In the genomic region with DNA sequence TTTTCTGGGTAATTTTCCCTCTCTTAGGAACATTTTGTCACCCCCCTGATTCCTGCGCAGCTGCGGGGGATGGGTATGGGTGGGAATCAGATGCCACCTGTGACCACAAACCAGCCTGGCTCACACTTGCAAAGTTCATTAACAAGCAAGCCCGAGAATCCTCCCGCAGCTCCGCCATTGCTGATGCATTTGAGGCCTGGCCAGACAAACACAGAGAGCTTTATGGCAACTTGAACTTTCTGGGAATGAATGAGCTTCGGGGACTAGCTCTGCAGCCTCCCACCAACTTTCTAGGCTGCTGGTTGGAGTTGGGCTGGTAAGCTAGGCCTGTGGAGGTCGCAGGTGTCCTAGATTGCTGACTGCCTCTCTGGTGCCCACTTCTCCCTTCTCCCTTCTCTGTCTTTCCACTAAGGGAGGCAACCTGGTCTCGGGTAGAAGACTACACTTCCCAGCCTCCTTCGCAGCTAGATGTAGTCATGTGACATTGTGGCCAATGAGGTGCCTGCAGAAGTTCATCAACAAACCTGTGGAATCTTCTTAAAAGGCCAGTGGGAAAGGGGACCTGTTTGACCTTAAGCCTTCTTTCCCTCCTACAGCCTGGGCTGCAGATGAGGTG, we compare ENCODE assay signal across 16 mouse cellular contexts.
DNase-seq lines count a peak whose midpoint lies in the region; ATAC-seq and TF ChIP-seq lines count a peak whose summit lies in the region.
"Had no signal": no experiment of that assay in that cellular context is flagged by ENCODE, and none has a peak within 500 bp of the region (broad histone marks: within the 10 kb centered on the region; RNA-seq: fewer than 3 reads in every experiment).

No protein-coding gene starts in this region.

- TF ChIP-seq CTCF in forebrain, postnatal 0 days (IDR thresholded peaks at IDR 0.05; ENCODE audit: low read depth): no peak
- no peak for TF ChIP-seq CTCF in kidney, adult 2 months (conservative IDR thresholded peaks at IDR 0.05; ENCODE audit: insufficient read depth, insufficient read length, low read depth, low read length)

- peak; percentile 81 for ATAC-seq in forebrain, postnatal 0 days
- ATAC-seq in midbrain, embryonic 12.5 days (ENCODE audit: low FRiP score, low read depth): peak; percentile 55
- no peak for ATAC-seq in intestine, embryonic 16.5 days

- no peaks in the 10 kb centered on the region for H3K36me3 ChIP-seq in ES-E14 (ENCODE audit: control insufficient read depth, insufficient read depth, low read length, poor library complexity, severe bottlenecking)
- H3K36me3 ChIP-seq in embryonic facial prominence, embryonic 10.5 days (replicated peaks): no peaks in the 10 kb centered on the region
- H3K36me3 ChIP-seq in forebrain, postnatal 0 days (ENCODE audit: insufficient read depth): no peaks in the 10 kb centered on the region
- H3K36me3 ChIP-seq in midbrain, embryonic 12.5 days: no peaks in the 10 kb centered on the region
- no peaks in the 10 kb centered on the region for H3K36me3 ChIP-seq in intestine, embryonic 16.5 days (ENCODE audit: control insufficient read depth, insufficient read depth, low read length)
- H3K36me3 ChIP-seq in kidney, adult 2 months (ENCODE audit: control insufficient read depth, insufficient read depth, low read length): no peaks in the 10 kb centered on the region

- H3K4me1 ChIP-seq in ES-E14 (ENCODE audit: control insufficient read depth in 2 of 2, insufficient read depth in 2 of 2, low read length in 2 of 2, poor library complexity in 1 of 2): 0 out of 4 replicates have a peak, but pooled peaks cover 0 to 3% of the 10 kb centered on the region in 2 experiments
- peaks cover 10% of the 10 kb centered on the region for H3K4me1 ChIP-seq in embryonic facial prominence, embryonic 10.5 days
- H3K4me1 ChIP-seq in forebrain, postnatal 0 days (ENCODE audit: insufficient read depth): no peaks in the 10 kb centered on the region
- H3K4me1 ChIP-seq in midbrain, embryonic 12.5 days: peaks cover 19% of the 10 kb centered on the region
- no peaks in the 10 kb centered on the region for H3K4me1 ChIP-seq in intestine, embryonic 16.5 days (ENCODE audit: control insufficient read depth, insufficient read depth, low read length)
- H3K4me1 ChIP-seq in kidney, adult 2 months (ENCODE audit: control insufficient read depth, insufficient read depth, low read length): no peaks in the 10 kb centered on the region

- no peaks in the 10 kb centered on the region for H3K27me3 ChIP-seq in embryonic facial prominence, embryonic 10.5 days (replicated peaks; ENCODE audit: low read depth, poor library complexity, severe bottlenecking)
- no peaks in the 10 kb centered on the region for H3K27me3 ChIP-seq in forebrain, postnatal 0 days (ENCODE audit: insufficient read depth, low read length)
- no peaks in the 10 kb centered on the region for H3K27me3 ChIP-seq in midbrain, embryonic 12.5 days
- no peaks in the 10 kb centered on the region for H3K27me3 ChIP-seq in intestine, embryonic 16.5 days (replicated peaks; ENCODE audit: control insufficient read depth, insufficient read depth, low read length)
- H3K27me3 ChIP-seq in kidney, adult 2 months (replicated peaks; ENCODE audit: control insufficient read depth, insufficient read depth, low read length): no peaks in the 10 kb centered on the region
- H3K27me3 ChIP-seq: megakaryocyte, embryonic 14.5 days had no signal

- no peak overlapping the region for H3K27ac ChIP-seq in ES-E14 (ENCODE audit: insufficient read depth, low read depth, low read length, poor library complexity, severe bottlenecking)
- peak overlapping the region; percentile 74 for H3K27ac ChIP-seq in embryonic facial prominence, embryonic 10.5 days (replicated peaks)
- peak overlapping the region; percentile 62 for H3K27ac ChIP-seq in forebrain, postnatal 0 days (ENCODE audit: low read depth, low read length)
- H3K27ac ChIP-seq in midbrain, embryonic 12.5 days (replicated peaks): peak overlapping the region; percentile 73
- H3K27ac ChIP-seq in intestine, embryonic 16.5 days (ENCODE audit: low read length): no peak overlapping the region
- no peak overlapping the region for H3K27ac ChIP-seq in kidney, adult 2 months (ENCODE audit: insufficient read depth, low read depth, low read length)
- H3K27ac ChIP-seq: left cerebral cortex, adult 2 months had no signal

- no peak for TF ChIP-seq POLR2A in kidney, adult 2 months (IDR thresholded peaks at IDR 0.05; ENCODE audit: low read depth, low read length)

- in situ Hi-C loops in ES-E14 (cut with MboI; ENCODE audit: low sequenced_read_pairs in 2 of 2, unreplicated experiment in 2 of 2): no loop called here

- H3K9ac ChIP-seq in ES-E14 (ENCODE audit: insufficient read depth, low read depth, low read length, poor library complexity, severe bottlenecking): no peak overlapping the region
- no peak overlapping the region for H3K9ac ChIP-seq in forebrain, postnatal 0 days
- H3K9ac ChIP-seq in midbrain, embryonic 12.5 days (replicated peaks): no peak overlapping the region
- no peak overlapping the region for H3K9ac ChIP-seq in intestine, embryonic 16.5 days (ENCODE audit: low read depth, low read length)
- H3K9ac ChIP-seq: lung, embryonic 14.5 days had no signal

- 0 out of 2 replicates have a peak overlapping the region, but pooled peaks have one; percentile 3 for H3K4me2 ChIP-seq in forebrain, postnatal 0 days (ENCODE audit: low read depth)
- peak overlapping the region; percentile 9; the same call in 1 of the 2 replicates for H3K4me2 ChIP-seq in midbrain, embryonic 12.5 days (replicated peaks)
- H3K4me2 ChIP-seq in intestine, embryonic 16.5 days (ENCODE audit: low read depth, low read length): no peak overlapping the region
- H3K4me2 ChIP-seq: lung, embryonic 14.5 days had no signal

- no peak overlapping the region for H3K4me3 ChIP-seq in ES-E14 (ENCODE audit: insufficient read depth in 1 of 2, low read depth in 1 of 2, low read length in 2 of 2, poor library complexity in 1 of 2, severe bottlenecking in 1 of 2)
- H3K4me3 ChIP-seq in embryonic facial prominence, embryonic 10.5 days: no peak overlapping the region
- H3K4me3 ChIP-seq in forebrain, postnatal 0 days (ENCODE audit: low read depth, low read length): no peak overlapping the region
- no peak overlapping the region for H3K4me3 ChIP-seq in midbrain, embryonic 12.5 days
- H3K4me3 ChIP-seq in intestine, embryonic 16.5 days (ENCODE audit: low read length): no peak overlapping the region
- H3K4me3 ChIP-seq in kidney, adult 2 months (ENCODE audit: insufficient read depth, low read depth, low read length): no peak overlapping the region
- H3K4me3 ChIP-seq: left cerebral cortex, adult 2 months; megakaryocyte, embryonic 14.5 days had no signal

- DNase-seq in ES-E14 (ENCODE audit: low read depth, low spot score): no peak
- no peak for DNase-seq in embryonic facial prominence, embryonic 10.5 days (ENCODE audit: low spot score)
- DNase-seq in forebrain, postnatal 0 days: peak; percentile 44
- DNase-seq in urinary bladder, postnatal 10 days (ENCODE audit: low spot score): no peak
- no peak for DNase-seq in yolk sac, embryonic 10.5 days (ENCODE audit: low spot score)
- no peak for DNase-seq in kidney, adult 2 months
- DNase-seq: adrenal gland, adult 2 months; cerebellum, adult 8-10 months; heart, postnatal 14 days; liver; lung, embryonic 14.5 days; thymus, adult 2 months had no signal

- WGBS in embryonic facial prominence, embryonic 10.5 days: 71% methylated on average over 9 of the region's 9 CpGs
- 16% methylated on average over 9 of the region's 9 CpGs for WGBS in forebrain, postnatal 0 days
- WGBS in midbrain, embryonic 12.5 days: 54% methylated on average over 9 of the region's 9 CpGs
- 65% methylated on average over 9 of the region's 9 CpGs for WGBS in intestine, embryonic 16.5 days
- WGBS in kidney, adult 2 months: 74% methylated on average over 9 of the region's 9 CpGs

- H3K9me3 ChIP-seq in ES-E14 (ENCODE audit: control insufficient read depth, insufficient read depth, low read depth, low read length): no peaks in the 10 kb centered on the region
- H3K9me3 ChIP-seq in embryonic facial prominence, embryonic 10.5 days: peaks cover 42% of the 10 kb centered on the region
- peaks cover 18% of the 10 kb centered on the region for H3K9me3 ChIP-seq in forebrain, postnatal 0 days (ENCODE audit: low read length)
- peaks cover 36% of the 10 kb centered on the region for H3K9me3 ChIP-seq in midbrain, embryonic 12.5 days
- peaks cover 24% of the 10 kb centered on the region for H3K9me3 ChIP-seq in intestine, embryonic 16.5 days (ENCODE audit: control insufficient read depth, low read length)

TF ChIP-seq in ES-E14, 5 proteins besides CTCF, POLR2A, EP300 and RAD21:
- no peak for TF ChIP-seq MAFK (IDR thresholded peaks at IDR 0.05; ENCODE audit: insufficient read depth, low read depth, low read length)
- TF ChIP-seq HCFC1 (IDR thresholded peaks at IDR 0.05; ENCODE audit: borderline replicate concordance, insufficient read depth, low read length): peak; percentile 87
- TF ChIP-seq ZC3H11A (IDR thresholded peaks at IDR 0.05; ENCODE audit: borderline replicate concordance, low read depth, low read length): no peak
- no peak for TF ChIP-seq CHD2 (IDR thresholded peaks at IDR 0.05; ENCODE audit: low read depth, low read length)
TF ChIP-seq in ES-E14: peak in this region for 1.

Comparison
In these comparisons a context has a peak if more than half of its experiments do, and no peak if none do; other contexts are left out.
1. H3K27ac ChIP-seq: peak in embryonic facial prominence, embryonic 10.5 days (single experiment), forebrain, postnatal 0 days (single experiment) and midbrain, embryonic 12.5 days (single experiment); none in ES-E14 (single experiment), intestine, embryonic 16.5 days (single experiment) and kidney, adult 2 months (single experiment).